Mouse (Mus musculus) small intestine, adult 2 months (tissue): ENCODE results near the gene Sys1.

Source experiments
- CTCF ChIP-seq: fragments of 200-500 bp; IDR thresholded peaks from 2 replicates; pipeline ENCODE4 v1.5.1; 2012; ENCODE audit warnings: low read depth, mild to moderate bottlenecking, control low read depth, inconsistent platforms, low read length, moderate library complexity, mixed read lengths; ENCODE audit not compliant: insufficient replicate concordance, insufficient read length; ENCODE audit errors: extremely low read depth
- POLR2A ChIP-seq: fragments of 200-500 bp; IDR thresholded peaks from 2 replicates; pipeline ENCODE4 v1.6.1; 2012; ENCODE audit warnings: low read depth, mild to moderate bottlenecking, control low read depth, inconsistent platforms, low read length, moderate library complexity

GRCm38 (mm10) chr2:164444701-164445100 is 12.1 kb upstream of the Sys1 start:
- TF ChIP-seq CTCF (no peak), POLR2A (no peak)
